Mouse (Mus musculus) kidney, adult 2 months (tissue): ENCODE results near the gene Grip1.

Experiments
- CTCF ChIP-seq: fragments of 200-500 bp; conservative IDR thresholded peaks from 2 replicates; pipeline ENCODE4 v1.5.1; 2011; ENCODE audit warnings: low read depth, mild to moderate bottlenecking, control low read depth, low read length, moderate library complexity, mixed read lengths; ENCODE audit not compliant: insufficient read depth, insufficient read length
- POLR2A ChIP-seq: fragments of 200-500 bp; IDR thresholded peaks from one replicate; pipeline ENCODE4 v1.6.1; 2011; ENCODE audit warnings: low read depth, low read length, control low read depth

GRCm38 (mm10) chr10:120044237-120044636 lies 590.6 kb downstream of the Grip1 start:
- TF ChIP-seq POLR2A (no peak), CTCF (no peak)
